Comparison of ENCODE assay signal across 10 mouse cellular contexts in genomic region chr1:172221297-172222063, GRCm38 (mm10). TPM values are rescaled to one million over a fixed set of nuclear protein-coding genes. Genes with fewer than 3 reads are reported as not detected.
A peak's percentile ranks its signal among the peaks of the same experiment; 100 is the strongest.
DNase-seq lines count a peak whose midpoint lies in the region; ATAC-seq lines count a peak whose summit lies in the region.
"Had no signal": no experiment of that assay in that cellular context is flagged by ENCODE, and none has a peak within 500 bp of the region (broad histone marks: within the 10 kb centered on the region; RNA-seq: fewer than 3 reads in every experiment).

No protein-coding gene starts in this region.

- no peak for DNase-seq in kidney, adult 9 months
- peak; percentile 78 for DNase-seq in embryonic facial prominence, embryonic 10.5 days (ENCODE audit: low spot score)
- no peak for DNase-seq in urinary bladder, postnatal 36 days (ENCODE audit: low spot score in 2 of 2)
- no peak for DNase-seq in left cerebral cortex, postnatal 14 days (ENCODE audit: low spot score in 2 of 2)
- DNase-seq: cerebellum, postnatal 36 days; liver had no signal

- H3K9me3 ChIP-seq in kidney, embryonic 16.5 days (ENCODE audit: low read length) = no peaks in the 10 kb centered on the region
- H3K9me3 ChIP-seq in embryonic facial prominence, embryonic 10.5 days = no peaks in the 10 kb centered on the region
- no peaks in the 10 kb centered on the region for H3K9me3 ChIP-seq in forebrain, embryonic 12.5 days
- no peaks in the 10 kb centered on the region for H3K9me3 ChIP-seq in limb, embryonic 12.5 days

- peak overlapping the region; percentile 85 for H3K27ac ChIP-seq in kidney, embryonic 16.5 days (ENCODE audit: low read length)
- peak overlapping the region; percentile 89 for H3K27ac ChIP-seq in embryonic facial prominence, embryonic 10.5 days (replicated peaks)
- H3K27ac ChIP-seq in forebrain, embryonic 12.5 days = peak overlapping the region; percentile 57
- peak overlapping the region; percentile 95 for H3K27ac ChIP-seq in limb, embryonic 12.5 days

- H3K4me1 ChIP-seq in kidney, embryonic 16.5 days (ENCODE audit: insufficient read depth, low read length) = peaks cover 46% of the 10 kb centered on the region
- H3K4me1 ChIP-seq in embryonic facial prominence, embryonic 10.5 days = peaks cover 61% of the 10 kb centered on the region
- H3K4me1 ChIP-seq in forebrain, embryonic 12.5 days = peaks cover 57% of the 10 kb centered on the region
- peaks cover 46% of the 10 kb centered on the region for H3K4me1 ChIP-seq in limb, embryonic 12.5 days (replicated peaks)

- H3K4me2 ChIP-seq in kidney, embryonic 16.5 days (replicated peaks; ENCODE audit: low read depth, low read length) = no peak overlapping the region
- no peak overlapping the region for H3K4me2 ChIP-seq in forebrain, embryonic 12.5 days
- H3K4me2 ChIP-seq in limb, embryonic 12.5 days = peak overlapping the region; percentile 34

- H3K4me3 ChIP-seq in kidney, embryonic 16.5 days (ENCODE audit: low read length) = no peak overlapping the region
- H3K4me3 ChIP-seq in embryonic facial prominence, embryonic 10.5 days = peak overlapping the region; percentile 29
- H3K4me3 ChIP-seq in forebrain, embryonic 12.5 days (replicated peaks) = no peak overlapping the region
- H3K4me3 ChIP-seq in limb, embryonic 12.5 days (replicated peaks) = no peak overlapping the region

- H3K9ac ChIP-seq in kidney, embryonic 16.5 days (replicated peaks; ENCODE audit: low read length) = peak overlapping the region; percentile 44; the same call in 1 of the 2 replicates
- peak overlapping the region; percentile 21; the same call in 1 of the 2 replicates for H3K9ac ChIP-seq in forebrain, embryonic 12.5 days
- H3K9ac ChIP-seq in limb, embryonic 12.5 days (replicated peaks) = no peak overlapping the region; the same call in 1 of the 2 replicates

- H3K36me3 ChIP-seq in kidney, embryonic 16.5 days (ENCODE audit: insufficient read depth, low read length) = no peaks in the 10 kb centered on the region
- no peaks in the 10 kb centered on the region for H3K36me3 ChIP-seq in embryonic facial prominence, embryonic 10.5 days (replicated peaks)
- no peaks in the 10 kb centered on the region for H3K36me3 ChIP-seq in forebrain, embryonic 12.5 days (replicated peaks)
- no peaks in the 10 kb centered on the region for H3K36me3 ChIP-seq in limb, embryonic 12.5 days

- peak; percentile 70 for ATAC-seq in kidney, embryonic 16.5 days (ENCODE audit: low FRiP score, low TSS enrichment)
- no peak for ATAC-seq in forebrain, embryonic 12.5 days (ENCODE audit: low FRiP score)
- ATAC-seq in limb, embryonic 12.5 days (ENCODE audit: insufficient number of reproducible peaks, insufficient read depth, low FRiP score, low TSS enrichment, low read depth) = peak; percentile 83

- WGBS in kidney, embryonic 16.5 days = 23% methylated on average over 11 of the region's 11 CpGs
- 33% methylated on average over 11 of the region's 11 CpGs for WGBS in embryonic facial prominence, embryonic 10.5 days
- WGBS in forebrain, embryonic 12.5 days = 43% methylated on average over 11 of the region's 11 CpGs
- WGBS in limb, embryonic 12.5 days = 25% methylated on average over 11 of the region's 11 CpGs

- H3K27me3 ChIP-seq in kidney, embryonic 16.5 days (ENCODE audit: insufficient read depth, low read length) = no peaks in the 10 kb centered on the region
- no peaks in the 10 kb centered on the region for H3K27me3 ChIP-seq in embryonic facial prominence, embryonic 10.5 days (replicated peaks; ENCODE audit: low read depth, poor library complexity, severe bottlenecking)
- H3K27me3 ChIP-seq in forebrain, embryonic 12.5 days = no peaks in the 10 kb centered on the region
- no peaks in the 10 kb centered on the region for H3K27me3 ChIP-seq in limb, embryonic 12.5 days

- intact Hi-C loops in left cerebral cortex, postnatal 14 days (cut with DNase I) = no loop called here

RNA-seq across cellular contexts. Expression of gene Casq1, which starts 1.8 kb away (rescaled TPM):
- polyA plus RNA-seq in kidney, embryonic 16.5 days (2015; fragmentation: Nextera tagmentation; extraction: Ambion mirVana) = 5.2 and 5.6 TPM in 2 replicates
- polyA plus RNA-seq in embryonic facial prominence, embryonic 10.5 days (2016; fragmentation: Nextera tagmentation; extraction: Ambion mirVana) = 1.6 TPM in 2 replicates
- 1.6 and 2.3 TPM in 2 replicates for polyA plus RNA-seq in forebrain, embryonic 12.5 days (2016; fragmentation: Nextera tagmentation; extraction: Ambion mirVana)
- 2.9 and 4.1 TPM in 2 replicates for polyA plus RNA-seq in limb, embryonic 12.5 days (2016; fragmentation: Nextera tagmentation; extraction: Ambion mirVana)
- total RNA-seq in left cerebral cortex, postnatal 14 days (2021) = under 1 TPM in 1 of 2 experiments, not detected in 1; 0.55 TPM
- total RNA-seq: MEL had no signal

RNA-seq across cellular contexts. Expression of gene Pea15a, which starts 14.9 kb away (rescaled TPM):
- polyA plus RNA-seq in kidney, embryonic 16.5 days (2015; fragmentation: Nextera tagmentation; extraction: Ambion mirVana) = 129 and 132 TPM in 2 replicates
- 123 and 138 TPM in 2 replicates for polyA plus RNA-seq in embryonic facial prominence, embryonic 10.5 days (2016; fragmentation: Nextera tagmentation; extraction: Ambion mirVana)
- polyA plus RNA-seq in forebrain, embryonic 12.5 days (2016; fragmentation: Nextera tagmentation; extraction: Ambion mirVana) = 405 and 443 TPM in 2 replicates
- 69.5 and 76.5 TPM in 2 replicates for polyA plus RNA-seq in limb, embryonic 12.5 days (2016; fragmentation: Nextera tagmentation; extraction: Ambion mirVana)
- total RNA-seq in left cerebral cortex, postnatal 14 days (2021) = 100 to 1,000 TPM; 377 to 379 TPM

RNA-seq across cellular contexts. Expression of gene Atp1a4, which starts 36.7 kb away (rescaled TPM):
- 0.05 TPM in 1 of 2 replicates, not detected in the other for polyA plus RNA-seq in kidney, embryonic 16.5 days (2015; fragmentation: Nextera tagmentation; extraction: Ambion mirVana)
- not detected in 2 replicates for polyA plus RNA-seq in embryonic facial prominence, embryonic 10.5 days (2016; fragmentation: Nextera tagmentation; extraction: Ambion mirVana)
- 0.05 and 0.06 TPM in 2 replicates for polyA plus RNA-seq in forebrain, embryonic 12.5 days (2016; fragmentation: Nextera tagmentation; extraction: Ambion mirVana)
- polyA plus RNA-seq in limb, embryonic 12.5 days (2016; fragmentation: Nextera tagmentation; extraction: Ambion mirVana) = not detected in 2 replicates
- not detected for total RNA-seq in left cerebral cortex, postnatal 14 days (2021)
- total RNA-seq: MEL had no signal

RNA-seq across cellular contexts. Expression of gene Igsf8, which starts 40.0 kb away (rescaled TPM):
- 60.2 and 69.7 TPM in 2 replicates for polyA plus RNA-seq in kidney, embryonic 16.5 days (2015; fragmentation: Nextera tagmentation; extraction: Ambion mirVana)
- 33.7 and 39.5 TPM in 2 replicates for polyA plus RNA-seq in embryonic facial prominence, embryonic 10.5 days (2016; fragmentation: Nextera tagmentation; extraction: Ambion mirVana)
- 122 and 127 TPM in 2 replicates for polyA plus RNA-seq in forebrain, embryonic 12.5 days (2016; fragmentation: Nextera tagmentation; extraction: Ambion mirVana)
- polyA plus RNA-seq in limb, embryonic 12.5 days (2016; fragmentation: Nextera tagmentation; extraction: Ambion mirVana) = 44.1 and 45.9 TPM in 2 replicates
- 100 to 1,000 TPM; 231 to 244 TPM for total RNA-seq in left cerebral cortex, postnatal 14 days (2021)
